Mouse (Mus musculus) forebrain, embryonic 12.5 days (tissue): ENCODE measurements at regions not wholly inside any gene's neighbourhood (a gene's known extent, or its start where the extent isn't known, plus 50 kb on each side); places are given as distances from the start of the nearest gene placed in this dataset.

Source experiments
- ATAC-seq: fragments of 200-750 bp; cut with Nextera tagmentation; 2 replicates; pipeline ENCODE4 v1.8.0; 2017; ENCODE audit warnings: moderate TSS enrichment; ENCODE audit not compliant: low FRiP score
- H3K27ac ChIP-seq: fragments of 300-500 bp; sonication (generic); 2 replicates; pipeline ENCODE4 v1.5.1; 2016; ENCODE audit warnings: mild to moderate bottlenecking
- H3K27me3 ChIP-seq: fragments of 300-500 bp; sonication (generic); 2 replicates; pipeline ENCODE4 v1.6.1; 2016; ENCODE audit warnings: mild to moderate bottlenecking
- H3K36me3 ChIP-seq: fragments of 300-500 bp; sonication (generic); replicated peaks from 2 replicates; pipeline ENCODE4 v1.6.1; 2016; ENCODE audit warnings: mild to moderate bottlenecking
- H3K4me1 ChIP-seq: fragments of 300-500 bp; sonication (generic); 2 replicates; pipeline ENCODE4 v1.6.1; 2016
- H3K4me2 ChIP-seq: fragments of 300-500 bp; sonication (generic); 2 replicates; pipeline ENCODE4 v1.6.1; 2016; ENCODE audit warnings: mild to moderate bottlenecking, moderate library complexity
- H3K4me3 ChIP-seq: fragments of 300-500 bp; sonication (generic); replicated peaks from 2 replicates; pipeline ENCODE4 v1.5.1; 2016; ENCODE audit warnings: mild to moderate bottlenecking
- H3K9ac ChIP-seq: fragments of 300-500 bp; sonication (generic); 2 replicates; pipeline ENCODE4 v1.6.1; 2016; ENCODE audit warnings: mild to moderate bottlenecking
- H3K9me3 ChIP-seq: fragments of 300-500 bp; sonication (generic); 2 replicates; pipeline ENCODE4 v1.6.1; 2016
- WGBS: fragments of 180-500 bp; shearing (Covaris S2); methylation state at CpG from one replicate; pipeline ENCODE4 v1.1.7; 2016; 5-methylcytosine and 5-hydroxymethylcytosine counted together

GRCm38 (mm10) chr8:126755669-126756068 lies 161.9 kb upstream of the Irf2bp2 start:
- Histone ChIP-seq H3K4me1 (peaks cover 12% of the 10 kb centered on the region), H3K4me2 (no peak overlapping the region), H3K9me3 (no peaks in the 10 kb centered on the region), H3K4me3 (no peak overlapping the region), H3K27ac (no peak overlapping the region), H3K9ac (no peak overlapping the region), H3K27me3 (no peaks in the 10 kb centered on the region), H3K36me3 (no peaks in the 10 kb centered on the region)
- no peak for ATAC-seq
- WGBS, result 90% methylated on average over 5 of the region's 5 CpGs

DNA sequence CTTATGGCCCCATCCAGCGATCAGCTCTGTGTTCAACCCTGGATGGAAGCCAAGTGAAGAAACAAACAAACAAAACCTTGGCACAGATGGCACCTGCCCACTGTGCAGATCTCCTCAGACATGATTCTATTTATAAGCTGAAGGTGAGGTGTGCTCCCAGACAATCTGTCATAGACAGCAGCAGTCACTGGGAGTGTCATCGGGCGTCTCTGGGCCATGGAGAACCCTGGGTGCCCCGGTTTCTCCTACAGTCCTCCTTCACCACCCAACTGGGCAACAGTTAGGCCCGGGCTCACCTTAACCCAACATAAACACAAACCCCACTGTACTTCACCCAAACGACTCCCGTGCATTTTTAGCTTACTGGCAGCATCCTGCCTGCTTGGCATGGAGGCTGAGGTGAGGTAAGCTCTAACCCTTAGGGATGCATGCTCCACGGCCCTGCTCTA lies 160.6 kb upstream of the Irf2bp2 start:
- H3K27ac ChIP-seq, result no peak overlapping the region

GRCm38 (mm10) chr8:126753059-126753855 lies 159.5 kb upstream of the Irf2bp2 start:
- H3K27me3 ChIP-seq, result no peaks in the 10 kb centered on the region
- H3K36me3 ChIP-seq, result no peaks in the 10 kb centered on the region
- peak; percentile 58; the same call in 1 of the 2 replicates for ATAC-seq
- no peak overlapping the region for H3K9ac ChIP-seq
- 57% methylated on average over 4 of the region's 4 CpGs for WGBS
- no peak overlapping the region for H3K4me3 ChIP-seq
- H3K9me3 ChIP-seq, result no peaks in the 10 kb centered on the region
- no peak overlapping the region for H3K4me2 ChIP-seq
- H3K4me1 ChIP-seq, result peaks cover 8% of the 10 kb centered on the region; the same call in 1 of the 2 replicates
- peak overlapping the region; percentile 22; the same call in 1 of the 2 replicates for H3K27ac ChIP-seq

More for the DNA sequence above, 160.6 kb upstream of the Irf2bp2 start:
- no peaks in the 10 kb centered on the region for H3K9me3 ChIP-seq
- peaks cover 8% of the 10 kb centered on the region; the same call in 1 of the 2 replicates for H3K4me1 ChIP-seq
- H3K4me3 ChIP-seq, result no peak overlapping the region
- ATAC-seq, result no peak
- no peaks in the 10 kb centered on the region for H3K27me3 ChIP-seq
- H3K36me3 ChIP-seq, result no peaks in the 10 kb centered on the region
- 89% methylated on average over 8 of the region's 8 CpGs for WGBS
- H3K4me2 ChIP-seq, result no peak overlapping the region
- no peak overlapping the region for H3K9ac ChIP-seq

DNA sequence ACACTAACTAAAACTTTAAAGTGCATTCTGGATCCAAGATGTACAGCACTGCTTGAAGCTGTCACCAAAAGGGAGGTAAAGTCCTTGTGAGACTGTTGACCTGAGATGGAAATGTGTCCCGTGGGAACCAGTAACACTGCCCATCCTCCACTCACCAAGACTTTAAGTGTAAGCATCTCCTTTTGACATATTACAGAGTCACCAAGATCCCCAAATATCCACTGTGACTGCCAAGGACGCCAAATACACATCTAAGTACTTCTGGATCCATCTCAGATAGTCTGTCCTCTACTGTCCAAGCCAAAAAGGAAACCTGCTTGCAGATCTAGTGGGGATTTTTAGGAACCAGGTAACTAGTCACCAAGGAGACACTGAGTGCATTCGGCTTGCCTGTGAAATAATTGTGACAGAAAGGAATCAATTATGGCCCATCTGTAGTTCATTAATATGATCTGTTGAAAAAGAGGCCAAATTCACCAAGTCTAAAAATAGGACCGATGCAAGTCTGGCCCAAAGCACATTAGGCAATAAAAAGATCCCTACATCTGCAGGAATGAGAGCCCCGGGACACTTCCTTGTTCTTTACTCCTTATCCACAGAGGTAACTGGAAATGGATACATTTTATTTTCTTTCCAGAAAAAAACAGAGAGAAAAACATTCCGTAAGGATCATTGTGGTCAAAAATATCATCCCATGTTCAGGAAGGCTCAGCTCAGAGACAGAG lies 157.8 kb upstream of the Irf2bp2 start:
- ATAC-seq, result no peak
- no peak overlapping the region for H3K4me2 ChIP-seq
- 83% methylated on average over 6 of the region's 6 CpGs for WGBS
- no peaks in the 10 kb centered on the region for H3K36me3 ChIP-seq
- no peaks in the 10 kb centered on the region for H3K9me3 ChIP-seq
- no peaks in the 10 kb centered on the region for H3K27me3 ChIP-seq
- no peak overlapping the region for H3K4me3 ChIP-seq
- peaks cover 8% of the 10 kb centered on the region; the same call in 1 of the 2 replicates for H3K4me1 ChIP-seq
- no peak overlapping the region for H3K27ac ChIP-seq
- H3K9ac ChIP-seq, result no peak overlapping the region

DNA sequence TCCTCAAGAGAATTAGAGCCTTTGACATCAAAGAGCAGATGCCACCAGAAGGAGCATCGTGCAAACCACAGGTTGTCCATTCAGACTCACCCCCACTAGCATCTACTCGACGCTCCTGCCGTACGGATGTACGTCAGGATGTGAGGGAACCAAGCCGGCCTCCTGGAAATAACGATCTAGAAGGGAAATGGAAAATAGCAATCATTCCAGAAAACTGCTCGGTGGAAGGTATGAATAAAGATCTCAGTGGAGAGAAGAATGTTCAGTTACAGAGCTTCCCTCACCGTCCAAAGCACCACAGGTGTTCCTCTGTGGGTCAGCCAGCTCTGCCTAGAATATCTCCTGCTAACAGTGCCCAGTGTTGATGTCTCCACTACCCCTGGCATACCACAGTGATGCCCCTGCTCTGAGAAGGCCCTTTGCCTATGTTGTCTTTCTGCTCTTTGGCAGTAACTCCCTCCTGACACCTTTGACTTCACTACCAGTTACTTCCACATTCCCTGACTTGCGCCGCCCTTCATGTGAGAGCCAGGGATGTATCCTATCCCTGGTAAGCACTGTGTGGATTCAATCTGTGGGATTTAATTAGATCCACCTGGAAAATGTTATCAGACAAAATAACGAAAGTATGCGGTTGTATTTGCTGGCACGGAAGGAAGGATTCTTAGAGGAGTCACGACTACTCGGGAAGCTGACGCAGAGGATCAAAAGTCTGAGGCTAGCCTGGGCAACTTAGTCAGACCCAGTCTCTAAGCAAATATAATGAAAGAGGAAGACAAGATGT lies 152.4 kb upstream of the Irf2bp2 start:
- Histone ChIP-seq H3K4me1 (peaks cover 8% of the 10 kb centered on the region; the same call in 1 of the 2 replicates), H3K9me3 (no peaks in the 10 kb centered on the region), H3K9ac (no peak overlapping the region), H3K4me2 (no peak overlapping the region), H3K27ac (no peak overlapping the region), H3K4me3 (no peak overlapping the region), H3K27me3 (no peaks in the 10 kb centered on the region), H3K36me3 (no peaks in the 10 kb centered on the region)
- no peak for ATAC-seq
- 81% methylated on average over 18 of the region's 18 CpGs for WGBS

- no peak overlapping the region for H3K27ac ChIP-seq
- no peak overlapping the region for H3K4me3 ChIP-seq
- no peak overlapping the region for H3K9ac ChIP-seq
- ATAC-seq, result no peak
- H3K27me3 ChIP-seq, result no peaks in the 10 kb centered on the region
- no peaks in the 10 kb centered on the region for H3K36me3 ChIP-seq
- 84% methylated on average over 10 of the region's 10 CpGs for WGBS
- H3K9me3 ChIP-seq, result no peaks in the 10 kb centered on the region
- peaks cover 9% of the 10 kb centered on the region; the same call in 1 of the 2 replicates for H3K4me1 ChIP-seq
- H3K4me2 ChIP-seq, result no peak overlapping the region
Measured at GRCm38 (mm10) chr8:126744747-126745382, 151.1 kb upstream of the Irf2bp2 start.

GRCm38 (mm10) chr8:126743296-126743695 lies 149.5 kb upstream of the Irf2bp2 start:
- no peak overlapping the region for H3K9ac ChIP-seq
- H3K4me2 ChIP-seq, result no peak overlapping the region
- H3K4me3 ChIP-seq, result no peak overlapping the region
- H3K4me1 ChIP-seq, result peaks cover 9% of the 10 kb centered on the region; the same call in 1 of the 2 replicates
- H3K36me3 ChIP-seq, result no peaks in the 10 kb centered on the region
- no peaks in the 10 kb centered on the region for H3K9me3 ChIP-seq
- no peak for ATAC-seq
- no peaks in the 10 kb centered on the region for H3K27me3 ChIP-seq
- WGBS, result 83% methylated on average over 9 of the region's 9 CpGs
- H3K27ac ChIP-seq, result no peak overlapping the region

DNA sequence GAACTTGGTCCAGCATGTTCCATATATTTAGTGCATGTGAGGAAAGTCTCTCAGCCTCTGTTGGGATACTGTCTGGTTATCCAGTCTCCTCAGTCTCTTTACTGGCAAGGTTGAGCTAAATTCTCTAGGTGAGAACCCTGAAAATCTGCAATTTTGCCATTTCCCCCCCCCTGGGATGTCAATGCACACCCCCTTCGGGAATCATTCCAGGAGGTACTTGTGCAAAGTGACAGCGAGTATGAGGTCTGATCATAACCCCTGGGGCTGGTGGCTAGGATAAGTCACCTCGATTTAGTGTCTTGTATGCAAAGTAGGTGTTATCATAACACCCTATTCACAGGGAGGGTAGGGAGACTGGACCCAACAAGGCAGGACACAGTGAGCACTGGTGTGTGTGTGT lies 148.3 kb upstream of the Irf2bp2 start:
- H3K27me3 ChIP-seq, result no peaks in the 10 kb centered on the region
- 85% methylated on average over 3 of the region's 3 CpGs for WGBS
- no peak overlapping the region for H3K4me2 ChIP-seq
- no peak overlapping the region for H3K27ac ChIP-seq
- peaks cover 9% of the 10 kb centered on the region; the same call in 1 of the 2 replicates for H3K4me1 ChIP-seq
- H3K9ac ChIP-seq, result no peak overlapping the region
- H3K9me3 ChIP-seq, result no peaks in the 10 kb centered on the region
- H3K4me3 ChIP-seq, result no peak overlapping the region
- ATAC-seq, result no peak
- no peaks in the 10 kb centered on the region for H3K36me3 ChIP-seq

DNA sequence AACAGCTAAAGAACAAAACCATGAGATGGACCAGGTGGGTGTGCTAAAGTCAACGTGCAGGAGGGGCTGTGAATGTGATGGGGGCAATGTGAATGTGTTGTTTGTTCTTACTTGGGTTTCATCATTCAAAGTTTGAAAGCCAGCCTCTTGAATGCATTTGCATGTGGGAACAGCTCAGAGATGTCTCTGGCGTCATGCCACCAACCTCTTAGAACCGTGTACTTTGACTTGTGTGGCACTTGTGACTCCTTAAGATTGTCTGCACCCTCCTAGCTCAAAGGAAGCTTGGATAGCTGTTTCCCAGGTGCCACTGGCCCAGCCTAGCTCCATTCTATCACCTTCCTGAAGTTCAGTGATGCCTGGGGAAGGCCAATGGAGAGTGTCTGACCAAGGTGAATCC lies 147.2 kb upstream of the Irf2bp2 start:
- Histone ChIP-seq H3K27ac (no peak overlapping the region), H3K4me1 (peaks cover 18% of the 10 kb centered on the region), H3K9ac (no peak overlapping the region), H3K36me3 (no peaks in the 10 kb centered on the region), H3K27me3 (no peaks in the 10 kb centered on the region; the same call in 1 of the 2 replicates), H3K4me2 (no peak overlapping the region), H3K9me3 (no peaks in the 10 kb centered on the region), H3K4me3 (no peak overlapping the region)
- WGBS, result 83% methylated on average over 3 of the region's 3 CpGs
- no peak for ATAC-seq

DNA sequence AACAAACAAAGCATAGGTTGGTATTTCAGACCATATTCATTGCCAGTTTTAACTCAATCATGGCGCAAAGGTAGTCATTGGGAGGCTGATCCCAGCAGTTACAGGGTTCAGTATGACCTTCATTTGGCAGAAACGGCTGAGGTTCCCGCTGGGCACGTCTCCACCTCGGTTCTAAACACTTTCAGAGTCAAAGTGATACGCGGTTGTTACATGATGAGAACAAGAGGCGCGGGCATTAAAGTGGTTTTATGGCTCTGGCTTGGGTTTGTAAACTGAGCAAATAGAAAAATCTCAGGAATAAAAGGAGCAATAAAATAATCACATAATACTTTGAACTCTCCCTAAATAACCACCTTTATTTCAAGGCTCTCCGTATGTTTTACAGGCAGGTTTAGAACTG lies 146.0 kb upstream of the Irf2bp2 start:
- no peak for ATAC-seq
- Histone ChIP-seq H3K36me3 (no peaks in the 10 kb centered on the region), H3K27me3 (no peaks in the 10 kb centered on the region; the same call in 1 of the 2 replicates), H3K9me3 (no peaks in the 10 kb centered on the region), H3K4me3 (no peak overlapping the region), H3K4me1 (peaks cover 29% of the 10 kb centered on the region), H3K9ac (no peak overlapping the region), H3K4me2 (no peak overlapping the region), H3K27ac (no peak overlapping the region)
- 93% methylated on average over 10 of the region's 10 CpGs for WGBS

- Histone ChIP-seq H3K27me3 (no peaks in the 10 kb centered on the region; the same call in 1 of the 2 replicates), H3K9me3 (no peaks in the 10 kb centered on the region), H3K4me1 (peaks cover 46% of the 10 kb centered on the region), H3K4me2 (no peak overlapping the region), H3K36me3 (no peaks in the 10 kb centered on the region), H3K9ac (no peak overlapping the region), H3K27ac (no peak overlapping the region), H3K4me3 (no peak overlapping the region)
- ATAC-seq, result no peak
- 68% methylated on average over 5 of the region's 5 CpGs for WGBS
Measured at GRCm38 (mm10) chr8:126737032-126737431, 143.2 kb upstream of the Irf2bp2 start.
